Mouse (Mus musculus): Measurements from ENCODE around the gene Edem1.

GRCm38 (mm10) chr6:108883826-108884225 is 55.4 kb downstream of the Edem1 start:
- TF ChIP-seq POLR2A (IDR thresholded peaks at IDR 0.05; ENCODE audit: insufficient read length, low read depth): no peak
- TF ChIP-seq USF1 (IDR thresholded peaks at IDR 0.05; ENCODE audit: low read depth): no peak
- TF ChIP-seq TCF12 (IDR thresholded peaks at IDR 0.05; ENCODE audit: insufficient read depth, poor library complexity, severe bottlenecking): no peak
- no peak for TF ChIP-seq REST (IDR thresholded peaks at IDR 0.05; ENCODE audit: insufficient read depth, insufficient read length)
- TF ChIP-seq POLR2AphosphoS2 (IDR thresholded peaks at IDR 0.05; ENCODE audit: insufficient read length, low read depth): no peak
- TF ChIP-seq E2F4 (IDR thresholded peaks at IDR 0.05; ENCODE audit: insufficient read depth): no peak
- no peak for TF ChIP-seq MAX (IDR thresholded peaks at IDR 0.05; ENCODE audit: low read depth)
- no peak for TF ChIP-seq SRF (IDR thresholded peaks at IDR 0.05; ENCODE audit: control insufficient read depth, insufficient read length, low read depth)
- TF ChIP-seq MYOD1 (IDR thresholded peaks at IDR 0.05; ENCODE audit: control insufficient read depth in 1 of 3, insufficient read length in 2 of 3, low read depth in 2 of 3): no peak
